Mouse (Mus musculus): Measurements from ENCODE around the gene Fcgr3.

Gene Fcgr3

GRCm38 (mm10) chr1:171046501-171046900 is 18.2 kb downstream of the Fcgr3 start:
- no peak for DNase-seq

- no peak for DNase-seq
These were observed 19.7 kb downstream of the Fcgr3 start for GRCm38 (mm10) chr1:171045079-171045465.

GRCm38 (mm10) chr1:171044365-171045078 is 20.2 kb downstream of the Fcgr3 start:
- DNase-seq: peak; percentile 91

GRCm38 (mm10) chr1:171043594-171044153 is 21.1 kb downstream of the Fcgr3 start:
- no peak for DNase-seq

- no peak for DNase-seq
These were observed 24.9 kb downstream of the Fcgr3 start for GRCm38 (mm10) chr1:171039880-171040279.

GRCm38 (mm10) chr1:171039135-171039534 is 25.6 kb downstream of the Fcgr3 start:
- DNase-seq: no peak

- peak; percentile 93 for DNase-seq
These were observed 26.6 kb downstream of the Fcgr3 start for GRCm38 (mm10) chr1:171037861-171038721.

- DNase-seq: peak; percentile 84
These were observed 28.0 kb downstream of the Fcgr3 start for GRCm38 (mm10) chr1:171036550-171037324.

GRCm38 (mm10) chr1:171035611-171036010 is 29.1 kb downstream of the Fcgr3 start:
- DNase-seq: no peak

- no peak for DNase-seq
These were observed 30.5 kb downstream of the Fcgr3 start for GRCm38 (mm10) chr1:171034201-171034600.

GRCm38 (mm10) chr1:171033756-171034155 is 31.0 kb downstream of the Fcgr3 start:
- DNase-seq: peak; percentile 90

GRCm38 (mm10) chr1:171033196-171033595 is 31.5 kb downstream of the Fcgr3 start:
- no peak for DNase-seq

- DNase-seq: no peak
These were observed 32.0 kb downstream of the Fcgr3 start for GRCm38 (mm10) chr1:171032691-171033090.

GRCm38 (mm10) chr1:171031752-171032151 is 33.0 kb downstream of the Fcgr3 start:
- DNase-seq: no peak

- peak; percentile 48 for DNase-seq
These were observed 45.3 kb downstream of the Fcgr3 start for GRCm38 (mm10) chr1:171019311-171019950.

GRCm38 (mm10) chr1:171018737-171019136 is 46.0 kb downstream of the Fcgr3 start, which contains the start of gene Fcgr4:
Fcgr4 (plus strand) TSS chr1:171018920.
- no peak for DNase-seq

GRCm38 (mm10) chr1:171017468-171018158 is 47.1 kb downstream of the Fcgr3 start:
- DNase-seq: peak; percentile 38

GRCm38 (mm10) chr1:171016676-171017356 is 47.9 kb downstream of the Fcgr3 start:
- DNase-seq: no peak

GRCm38 (mm10) chr1:171011733-171012132 is 53.0 kb downstream of the Fcgr3 start:
- no peak for DNase-seq

- peak; percentile 41 for DNase-seq
These were observed 57.8 kb downstream of the Fcgr3 start for GRCm38 (mm10) chr1:171006905-171007304.

GRCm38 (mm10) chr1:171006335-171006734 is 58.4 kb downstream of the Fcgr3 start:
- no peak for DNase-seq
